ENCODE assay signal across 21 mouse cellular contexts in the genomic region with DNA sequence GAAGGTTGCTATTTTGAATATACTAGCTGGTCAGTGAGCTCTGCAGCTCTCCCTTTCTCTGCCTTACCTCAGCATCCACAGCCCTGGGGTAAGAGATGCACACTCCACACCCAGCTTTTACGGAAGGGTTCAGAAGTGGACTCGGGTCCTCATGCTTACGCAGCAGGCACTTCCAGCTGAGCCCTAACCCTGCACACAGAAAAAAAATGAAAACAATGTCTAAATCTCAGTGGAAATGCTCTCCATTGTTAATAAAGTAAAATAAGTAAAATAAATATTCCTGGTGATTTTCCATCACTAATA.
DNase-seq lines count a peak whose midpoint lies in the region; ATAC-seq and TF ChIP-seq lines count a peak whose summit lies in the region.
"Had no signal": no experiment of that assay in that cellular context is flagged by ENCODE, and none has a peak within 500 bp of the region (broad histone marks: within the 10 kb centered on the region; RNA-seq: fewer than 3 reads in every experiment).

No protein-coding gene starts in this region.

- TF ChIP-seq CTCF in forebrain, postnatal 0 days (IDR thresholded peaks at IDR 0.05; ENCODE audit: low read depth): no peak
- no peak for TF ChIP-seq CTCF in midbrain, postnatal 0 days (IDR thresholded peaks at IDR 0.05)

- H3K27ac ChIP-seq in forebrain, embryonic 12.5 days: peak overlapping the region; percentile 83
- H3K27ac ChIP-seq in forebrain, postnatal 0 days (ENCODE audit: low read depth, low read length): peak overlapping the region; percentile 62; the same call in 1 of the 2 replicates
- H3K27ac ChIP-seq in midbrain, embryonic 10.5 days (replicated peaks): peak overlapping the region; percentile 46
- H3K27ac ChIP-seq in midbrain, postnatal 0 days (ENCODE audit: low read depth, low read length): peak overlapping the region; percentile 76
- no peak overlapping the region for H3K27ac ChIP-seq in intestine, embryonic 16.5 days (ENCODE audit: low read length)
- H3K27ac ChIP-seq: embryonic facial prominence, embryonic 12.5 days; heart, embryonic 13.5 days; kidney, embryonic 15.5 days; limb, embryonic 15.5 days; liver, embryonic 15.5 days; stomach, embryonic 15.5 days had no signal

- DNase-seq in forebrain, postnatal 0 days: no peak
- DNase-seq in midbrain, embryonic 10.5 days (ENCODE audit: low spot score): no peak
- no peak for DNase-seq in midbrain, postnatal 0 days (ENCODE audit: low spot score)
- no peak for DNase-seq in urinary bladder, postnatal 4 days (ENCODE audit: low spot score in 2 of 2)
- DNase-seq in left cerebral cortex, adult 11 months (ENCODE audit: low spot score): no peak
- DNase-seq in adrenal gland, adult 18-20 months (ENCODE audit: low spot score in 2 of 2): no peak
- DNase-seq: B cell, adult 2 months; cerebellum, adult 9-11 months; gastrocnemius, postnatal 10 days; heart, adult 11 months; right cerebral cortex, postnatal 25 days; thymus, adult 2 months had no signal

- H3K4me2 ChIP-seq in forebrain, embryonic 12.5 days: no peak overlapping the region
- no peak overlapping the region for H3K4me2 ChIP-seq in forebrain, postnatal 0 days (ENCODE audit: low read depth)
- H3K4me2 ChIP-seq in midbrain, postnatal 0 days (ENCODE audit: low read depth, low read length, poor library complexity, severe bottlenecking): peak overlapping the region; percentile 12
- H3K4me2 ChIP-seq in intestine, embryonic 16.5 days (ENCODE audit: low read depth, low read length): no peak overlapping the region
- H3K4me2 ChIP-seq: embryonic facial prominence, embryonic 12.5 days; heart, embryonic 13.5 days; kidney, embryonic 15.5 days; limb, embryonic 15.5 days; liver, embryonic 15.5 days; stomach, embryonic 15.5 days had no signal

- H3K9ac ChIP-seq in forebrain, embryonic 12.5 days: no peak overlapping the region
- H3K9ac ChIP-seq in forebrain, postnatal 0 days: no peak overlapping the region
- 0 out of 2 replicates have a peak overlapping the region, but pooled peaks have one; percentile 5 for H3K9ac ChIP-seq in midbrain, postnatal 0 days (replicated peaks; ENCODE audit: low read length, poor library complexity, severe bottlenecking)
- H3K9ac ChIP-seq in intestine, embryonic 16.5 days (ENCODE audit: low read depth, low read length): no peak overlapping the region
- H3K9ac ChIP-seq: embryonic facial prominence, embryonic 12.5 days; heart, embryonic 13.5 days; kidney, embryonic 15.5 days; limb, embryonic 15.5 days; liver, embryonic 15.5 days; stomach, embryonic 15.5 days had no signal

- no peaks in the 10 kb centered on the region for H3K9me3 ChIP-seq in forebrain, embryonic 12.5 days
- no peaks in the 10 kb centered on the region for H3K9me3 ChIP-seq in forebrain, postnatal 0 days (ENCODE audit: low read length)
- no peaks in the 10 kb centered on the region for H3K9me3 ChIP-seq in midbrain, embryonic 10.5 days (replicated peaks)
- no peaks in the 10 kb centered on the region for H3K9me3 ChIP-seq in midbrain, postnatal 0 days (ENCODE audit: low read length)
- no peaks in the 10 kb centered on the region for H3K9me3 ChIP-seq in intestine, embryonic 16.5 days (ENCODE audit: control insufficient read depth, low read length)
- H3K9me3 ChIP-seq: embryonic facial prominence, embryonic 12.5 days; heart, embryonic 13.5 days; kidney, embryonic 15.5 days; limb, embryonic 15.5 days; liver, embryonic 15.5 days; stomach, embryonic 15.5 days had no signal

- peak; percentile 37; the same call in 1 of the 2 replicates for ATAC-seq in forebrain, embryonic 12.5 days (ENCODE audit: low FRiP score)
- ATAC-seq in forebrain, postnatal 0 days: no peak
- ATAC-seq in midbrain, postnatal 0 days (ENCODE audit: low FRiP score): no peak
- ATAC-seq in intestine, embryonic 16.5 days: no peak

- 0 out of 2 replicates have a peak, but pooled peaks cover 3% of the 10 kb centered on the region for H3K27me3 ChIP-seq in forebrain, embryonic 12.5 days
- H3K27me3 ChIP-seq in forebrain, postnatal 0 days (ENCODE audit: insufficient read depth, low read length): no peaks in the 10 kb centered on the region
- no peaks in the 10 kb centered on the region for H3K27me3 ChIP-seq in midbrain, embryonic 10.5 days (ENCODE audit: low read depth, poor library complexity, severe bottlenecking)
- H3K27me3 ChIP-seq in midbrain, postnatal 0 days (ENCODE audit: insufficient read depth, low read length): no peaks in the 10 kb centered on the region
- no peaks in the 10 kb centered on the region for H3K27me3 ChIP-seq in intestine, embryonic 16.5 days (replicated peaks; ENCODE audit: control insufficient read depth, insufficient read depth, low read length)
- H3K27me3 ChIP-seq: embryonic facial prominence, embryonic 12.5 days; heart, embryonic 13.5 days; kidney, embryonic 15.5 days; limb, embryonic 15.5 days; liver, embryonic 15.5 days; stomach, embryonic 15.5 days had no signal

- no peaks in the 10 kb centered on the region for H3K36me3 ChIP-seq in forebrain, embryonic 12.5 days (replicated peaks)
- no peaks in the 10 kb centered on the region for H3K36me3 ChIP-seq in forebrain, postnatal 0 days (ENCODE audit: insufficient read depth)
- H3K36me3 ChIP-seq in midbrain, embryonic 10.5 days: no peaks in the 10 kb centered on the region
- no peaks in the 10 kb centered on the region for H3K36me3 ChIP-seq in midbrain, postnatal 0 days (ENCODE audit: insufficient read depth, low read length)
- H3K36me3 ChIP-seq in intestine, embryonic 16.5 days (ENCODE audit: control insufficient read depth, insufficient read depth, low read length): no peaks in the 10 kb centered on the region
- H3K36me3 ChIP-seq: embryonic facial prominence, embryonic 12.5 days; heart, embryonic 13.5 days; kidney, embryonic 15.5 days; limb, embryonic 15.5 days; liver, embryonic 15.5 days; stomach, embryonic 15.5 days had no signal

- H3K4me3 ChIP-seq in forebrain, embryonic 12.5 days (replicated peaks): no peak overlapping the region
- no peak overlapping the region for H3K4me3 ChIP-seq in forebrain, postnatal 0 days (ENCODE audit: low read depth, low read length)
- H3K4me3 ChIP-seq in midbrain, embryonic 10.5 days: no peak overlapping the region
- no peak overlapping the region for H3K4me3 ChIP-seq in midbrain, postnatal 0 days (ENCODE audit: low read depth, low read length)
- H3K4me3 ChIP-seq in intestine, embryonic 16.5 days (ENCODE audit: low read length): no peak overlapping the region
- H3K4me3 ChIP-seq: embryonic facial prominence, embryonic 12.5 days; erythroblast, embryonic 14.5 days; heart, embryonic 13.5 days; kidney, embryonic 15.5 days; limb, embryonic 15.5 days; liver, embryonic 15.5 days; stomach, embryonic 15.5 days had no signal

- WGBS in forebrain, embryonic 12.5 days: 74% methylated on average over 3 of the region's 3 CpGs
- 64% methylated on average over 3 of the region's 3 CpGs for WGBS in forebrain, postnatal 0 days
- 95% methylated on average over 3 of the region's 3 CpGs for WGBS in midbrain, embryonic 10.5 days
- 26% methylated on average over 3 of the region's 3 CpGs for WGBS in midbrain, postnatal 0 days
- WGBS in intestine, embryonic 16.5 days: 86% methylated on average over 3 of the region's 3 CpGs

- peaks cover 7% of the 10 kb centered on the region; the same call in 1 of the 2 replicates for H3K4me1 ChIP-seq in forebrain, embryonic 12.5 days
- no peaks in the 10 kb centered on the region; the same call in 1 of the 2 replicates for H3K4me1 ChIP-seq in forebrain, postnatal 0 days (ENCODE audit: insufficient read depth)
- peaks cover 3% of the 10 kb centered on the region; the same call in 1 of the 2 replicates for H3K4me1 ChIP-seq in midbrain, embryonic 10.5 days
- H3K4me1 ChIP-seq in midbrain, postnatal 0 days (ENCODE audit: insufficient read depth, low read length): 0 out of 2 replicates have a peak, but pooled peaks cover 3% of the 10 kb centered on the region
- H3K4me1 ChIP-seq in intestine, embryonic 16.5 days (ENCODE audit: control insufficient read depth, insufficient read depth, low read length): no peaks in the 10 kb centered on the region
- H3K4me1 ChIP-seq: embryonic facial prominence, embryonic 12.5 days; heart, embryonic 13.5 days; kidney, embryonic 15.5 days; limb, embryonic 15.5 days; liver, embryonic 15.5 days; stomach, embryonic 15.5 days had no signal
